Mouse (Mus musculus): Measurements from ENCODE around the gene Wwox. TPM values are rescaled to one million over a fixed set of nuclear protein-coding genes. Genes with fewer than 3 reads are reported as not detected.

Gene Wwox
- polyA plus RNA-seq, 1 experiment from 2014 or later, result 8.9 TPM

GRCm38 (mm10) chr8:115400013-115400720 lies 960.7 kb downstream of the Wwox start:
- 85% methylated on average over 15 of the region's 15 CpGs for WGBS
- DNase-seq (ENCODE audit: low spot score) (no peak), ATAC-seq (no peak)

More at GRCm38 (mm10) chr8:115400013-115400720, 960.7 kb downstream of the Wwox start:
- H3K4me2 ChIP-seq (ENCODE audit: low read length), result no peak overlapping the region
- H3K27me3 ChIP-seq (replicated peaks; ENCODE audit: control insufficient read depth, insufficient read depth, low read length), result no peaks in the 10 kb centered on the region
- H3K4me1 ChIP-seq (ENCODE audit: control insufficient read depth, insufficient read depth, low read length), result no peaks in the 10 kb centered on the region
- no peaks in the 10 kb centered on the region for H3K36me3 ChIP-seq (ENCODE audit: control insufficient read depth, insufficient read depth, low read length)
- no peak overlapping the region for H3K9ac ChIP-seq (ENCODE audit: low read length)
- no peak overlapping the region for H3K4me3 ChIP-seq (ENCODE audit: low read depth, low read length)
- H3K27ac ChIP-seq (ENCODE audit: low read depth, low read length), result no peak overlapping the region
- no peaks in the 10 kb centered on the region for H3K9me3 ChIP-seq (replicated peaks; ENCODE audit: control insufficient read depth, low read length)

Other genes with a start within 250 kb of the Wwox start
- 29.7 and 32.2 TPM in 2 replicates for gene Vat1l, start 234.0 kb upstream of the Wwox start, polyA plus RNA-seq (2014; fragmentation: Nextera tagmentation; extraction: Ambion mirVana)
- not detected in 2 replicates for gene Clec3a, start 21.6 kb upstream of the Wwox start, polyA plus RNA-seq (2014; fragmentation: Nextera tagmentation; extraction: Ambion mirVana)